Mouse (Mus musculus): ENCODE measurements around the gene Olfr1410. TPM values are rescaled to one million over a fixed set of nuclear protein-coding genes. Genes with fewer than 3 reads are reported as not detected.

Olfr1410 gene
- polyA plus RNA-seq (2014; fragmentation: Nextera tagmentation; extraction: Ambion mirVana) = not detected in 2 replicates

DNA sequence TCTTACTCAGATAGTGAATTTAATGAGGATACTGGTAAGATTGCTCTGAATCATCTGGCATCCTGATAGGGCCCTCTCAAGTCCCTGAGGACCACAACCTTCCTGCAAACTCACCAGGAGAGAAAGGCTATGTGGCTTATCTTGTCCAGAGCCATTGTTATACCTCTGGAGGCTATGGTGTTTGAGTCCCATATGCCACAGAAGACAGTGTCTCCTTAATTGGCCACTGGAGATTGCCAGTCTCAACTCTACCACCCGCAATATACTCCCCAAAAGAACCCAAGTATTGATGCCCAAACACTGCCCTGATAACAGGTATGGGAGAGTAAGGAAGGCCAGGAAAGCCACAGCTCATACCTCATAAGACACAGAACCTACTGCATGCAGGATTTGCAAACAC lies at the start of gene Olfr1410:
TSS of gene Olfr1410 (plus strand) at position 301 of the 400 bp plus-strand sequence.
- 82% methylated on average over 1 of the region's 1 CpGs for WGBS
- Histone ChIP-seq H3K4me3 (ENCODE audit: low read depth, low read length) (no peak within 1 kb of the TSS), H3K36me3 (ENCODE audit: control insufficient read depth, insufficient read depth, low read length) (no peaks in the 10 kb centered on the region), H3K27ac (ENCODE audit: low read depth, low read length) (no peak within 1 kb of the TSS), H3K9ac (ENCODE audit: low read length) (no peak within 1 kb of the TSS), H3K27me3 (ENCODE audit: control insufficient read depth, insufficient read depth, low read length) (no peaks in the 10 kb centered on the region), H3K4me2 (ENCODE audit: low read depth) (no peak within 1 kb of the TSS), H3K4me1 (ENCODE audit: control insufficient read depth, insufficient read depth, low read length) (no peaks in the 10 kb centered on the region), H3K9me3 (ENCODE audit: control insufficient read depth, low read length) (no peaks in the 10 kb centered on the region)
- ATAC-seq (ENCODE audit: insufficient read depth, low FRiP score, low TSS enrichment) (no peak), DNase-seq (ENCODE audit: low spot score) (no peak)

DNA sequence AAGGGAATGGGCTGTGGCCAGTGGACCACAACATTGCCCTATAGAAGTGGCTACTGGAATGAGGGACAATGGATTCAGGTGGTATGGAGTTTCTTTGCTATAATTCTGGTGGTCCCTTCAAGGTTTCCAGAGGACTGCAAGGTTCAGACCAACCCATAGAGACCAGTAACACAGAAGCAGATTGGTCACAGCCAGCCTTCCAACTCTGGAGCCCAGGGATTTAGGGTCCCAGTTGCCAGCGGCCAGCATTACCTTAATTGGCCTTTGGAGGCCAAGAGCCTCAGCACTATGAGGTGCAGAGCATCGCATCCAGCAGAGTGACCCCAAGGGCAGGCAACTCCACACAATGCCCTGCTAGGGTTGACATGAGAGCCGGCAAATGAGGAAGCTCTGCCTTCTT lies 34.6 kb upstream of the Olfr1410 start, which contains the start of gene Olfr1413:
TSS of gene Olfr1413 (plus strand) at position 301 of the 400 bp plus-strand sequence.
- Histone ChIP-seq H3K4me1 (ENCODE audit: control insufficient read depth, insufficient read depth, low read length) (no peaks in the 10 kb centered on the region), H3K4me2 (ENCODE audit: low read depth) (no peak within 1 kb of the TSS), H3K27ac (ENCODE audit: low read depth, low read length) (no peak within 1 kb of the TSS), H3K9ac (ENCODE audit: low read length) (no peak within 1 kb of the TSS), H3K9me3 (ENCODE audit: control insufficient read depth, low read length) (no peaks in the 10 kb centered on the region), H3K27me3 (ENCODE audit: control insufficient read depth, insufficient read depth, low read length) (no peaks in the 10 kb centered on the region), H3K36me3 (ENCODE audit: control insufficient read depth, insufficient read depth, low read length) (no peaks in the 10 kb centered on the region), H3K4me3 (ENCODE audit: low read depth, low read length) (no peak within 1 kb of the TSS)
- WGBS = 77% methylated on average over 3 of the region's 3 CpGs
- no peak for DNase-seq (ENCODE audit: low spot score)
- ATAC-seq (ENCODE audit: insufficient read depth, low FRiP score, low TSS enrichment) = no peak

DNA sequence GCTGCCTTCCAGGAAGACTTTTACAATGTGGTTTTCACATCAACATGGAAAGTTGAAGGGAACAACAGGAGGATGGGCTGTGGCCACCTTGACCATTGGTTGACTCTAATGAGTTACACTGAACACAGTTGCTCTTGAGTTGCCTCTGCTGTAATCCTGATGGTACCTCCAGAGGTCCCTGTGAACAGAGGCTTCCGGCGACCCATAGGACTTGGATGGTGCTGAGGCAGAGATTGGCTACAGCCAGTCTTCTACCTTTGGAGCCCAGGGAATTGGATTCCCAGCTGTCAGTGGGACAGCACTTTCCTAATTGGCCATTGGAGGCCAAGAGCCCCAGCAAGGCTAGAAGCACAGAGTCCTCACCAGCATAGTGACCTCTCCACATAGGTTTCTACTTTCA lies 20.1 kb upstream of the Olfr1410 start, which contains the start of gene Olfr1412:
TSS of gene Olfr1412 (plus strand) at position 301 of the 400 bp plus-strand sequence.
- Histone ChIP-seq H3K27ac (ENCODE audit: low read depth, low read length) (no peak within 1 kb of the TSS), H3K9ac (ENCODE audit: low read length) (no peak within 1 kb of the TSS), H3K4me3 (ENCODE audit: low read depth, low read length) (no peak within 1 kb of the TSS), H3K9me3 (ENCODE audit: control insufficient read depth, low read length) (no peaks in the 10 kb centered on the region), H3K4me1 (ENCODE audit: control insufficient read depth, insufficient read depth, low read length) (no peaks in the 10 kb centered on the region), H3K36me3 (ENCODE audit: control insufficient read depth, insufficient read depth, low read length) (no peaks in the 10 kb centered on the region), H3K4me2 (ENCODE audit: low read depth) (no peak within 1 kb of the TSS), H3K27me3 (ENCODE audit: control insufficient read depth, insufficient read depth, low read length) (no peaks in the 10 kb centered on the region)
- ATAC-seq (ENCODE audit: insufficient read depth, low FRiP score, low TSS enrichment) (no peak), DNase-seq (ENCODE audit: low spot score) (no peak)
- WGBS = 88% methylated on average over 2 of the region's 2 CpGs

DNA sequence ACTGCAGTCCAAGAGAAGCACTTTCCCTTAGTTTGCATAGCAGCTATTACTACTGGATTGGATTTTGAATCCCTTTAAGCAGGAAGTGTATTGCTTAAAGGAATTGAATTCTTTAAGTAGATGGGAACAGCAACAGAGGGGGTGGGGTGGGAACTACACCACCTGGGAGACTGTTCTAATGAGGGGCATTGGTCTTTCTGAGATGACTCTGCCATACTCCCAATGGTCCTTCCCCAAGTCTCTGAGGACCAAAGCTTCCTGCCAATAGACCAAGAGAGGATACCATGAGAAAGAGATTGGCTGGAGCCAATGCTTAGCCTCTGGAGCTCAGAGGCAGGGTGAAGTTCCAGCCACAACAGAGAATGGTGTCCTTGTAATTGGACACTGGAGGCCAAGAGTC lies 11.5 kb upstream of the Olfr1410 start, which contains the start of gene Olfr1411:
TSS of gene Olfr1411 (plus strand) at position 301 of the 400 bp plus-strand sequence.
- Histone ChIP-seq H3K4me3 (ENCODE audit: low read depth, low read length) (no peak within 1 kb of the TSS), H3K27me3 (ENCODE audit: control insufficient read depth, insufficient read depth, low read length) (no peaks in the 10 kb centered on the region), H3K36me3 (ENCODE audit: control insufficient read depth, insufficient read depth, low read length) (no peaks in the 10 kb centered on the region), H3K4me2 (ENCODE audit: low read depth) (no peak within 1 kb of the TSS), H3K9ac (ENCODE audit: low read length) (no peak within 1 kb of the TSS), H3K27ac (ENCODE audit: low read depth, low read length) (no peak within 1 kb of the TSS), H3K4me1 (ENCODE audit: control insufficient read depth, insufficient read depth, low read length) (no peaks in the 10 kb centered on the region), H3K9me3 (ENCODE audit: control insufficient read depth, low read length) (no peaks in the 10 kb centered on the region)
- DNase-seq (ENCODE audit: low spot score) = no peak
- no peak for ATAC-seq (ENCODE audit: insufficient read depth, low FRiP score, low TSS enrichment)

DNA sequence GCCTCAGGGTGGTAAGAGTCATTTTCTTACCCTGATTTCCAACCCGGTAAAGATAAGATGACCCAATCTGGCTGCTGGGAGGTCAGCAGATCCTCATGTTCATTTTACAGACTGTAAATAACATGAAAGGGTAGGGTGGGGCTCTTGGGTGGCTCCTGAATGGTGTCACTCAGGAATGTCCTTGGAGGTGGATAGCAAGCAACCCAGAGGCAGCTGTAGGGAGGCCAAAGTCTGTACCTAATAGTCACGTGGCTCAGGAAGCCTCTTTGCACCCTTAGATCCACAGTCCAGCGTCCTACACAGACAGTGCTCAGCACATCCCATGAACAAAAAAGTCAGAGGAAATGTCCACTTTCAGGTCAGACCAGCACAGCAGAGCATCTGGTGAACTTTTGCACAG lies 9.6 kb upstream of the Olfr1410 start:
- DNase-seq (ENCODE audit: low spot score) = no peak
- Histone ChIP-seq H3K9me3 (ENCODE audit: control insufficient read depth, low read length) (no peaks in the 10 kb centered on the region), H3K36me3 (ENCODE audit: control insufficient read depth, insufficient read depth, low read length) (no peaks in the 10 kb centered on the region), H3K4me3 (ENCODE audit: low read depth, low read length) (no peak overlapping the region), H3K4me1 (ENCODE audit: control insufficient read depth, insufficient read depth, low read length) (no peaks in the 10 kb centered on the region), H3K27ac (ENCODE audit: low read depth, low read length) (no peak overlapping the region), H3K4me2 (ENCODE audit: low read depth) (no peak overlapping the region), H3K27me3 (ENCODE audit: control insufficient read depth, insufficient read depth, low read length) (no peaks in the 10 kb centered on the region), H3K9ac (ENCODE audit: low read length) (no peak overlapping the region)
- ATAC-seq (ENCODE audit: insufficient read depth, low FRiP score, low TSS enrichment) = no peak
- WGBS = 84% methylated on average over 3 of the region's 3 CpGs

DNA sequence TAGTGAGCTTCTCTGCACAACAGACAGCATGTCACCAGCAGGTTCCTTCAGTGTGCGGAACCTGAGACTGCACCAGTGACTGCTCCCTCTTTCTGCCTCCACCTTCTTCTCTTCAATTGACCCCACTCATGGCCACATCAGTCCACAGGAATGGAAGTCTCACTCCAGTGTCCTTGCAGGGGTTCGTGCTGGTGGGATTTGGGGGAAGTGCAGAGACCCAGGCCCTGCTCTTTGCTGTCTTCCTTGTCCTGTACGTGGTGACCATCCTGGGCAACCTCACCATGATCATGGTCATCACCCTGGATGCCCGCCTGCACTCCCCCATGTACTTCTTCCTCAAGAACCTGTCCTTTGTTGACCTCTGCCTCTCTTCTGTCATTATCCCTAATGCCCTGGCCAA lies 2.1 kb downstream of the Olfr1410 start:
- Histone ChIP-seq H3K9ac (ENCODE audit: low read length) (no peak overlapping the region), H3K4me3 (ENCODE audit: low read depth, low read length) (no peak overlapping the region), H3K27me3 (ENCODE audit: control insufficient read depth, insufficient read depth, low read length) (no peaks in the 10 kb centered on the region), H3K36me3 (ENCODE audit: control insufficient read depth, insufficient read depth, low read length) (no peaks in the 10 kb centered on the region), H3K9me3 (ENCODE audit: control insufficient read depth, low read length) (no peaks in the 10 kb centered on the region), H3K4me2 (ENCODE audit: low read depth) (no peak overlapping the region), H3K4me1 (ENCODE audit: control insufficient read depth, insufficient read depth, low read length) (no peaks in the 10 kb centered on the region), H3K27ac (ENCODE audit: low read depth, low read length) (no peak overlapping the region)
- 85% methylated on average over 4 of the region's 4 CpGs for WGBS
- ATAC-seq (ENCODE audit: insufficient read depth, low FRiP score, low TSS enrichment) (no peak), DNase-seq (ENCODE audit: low spot score) (no peak)

DNA sequence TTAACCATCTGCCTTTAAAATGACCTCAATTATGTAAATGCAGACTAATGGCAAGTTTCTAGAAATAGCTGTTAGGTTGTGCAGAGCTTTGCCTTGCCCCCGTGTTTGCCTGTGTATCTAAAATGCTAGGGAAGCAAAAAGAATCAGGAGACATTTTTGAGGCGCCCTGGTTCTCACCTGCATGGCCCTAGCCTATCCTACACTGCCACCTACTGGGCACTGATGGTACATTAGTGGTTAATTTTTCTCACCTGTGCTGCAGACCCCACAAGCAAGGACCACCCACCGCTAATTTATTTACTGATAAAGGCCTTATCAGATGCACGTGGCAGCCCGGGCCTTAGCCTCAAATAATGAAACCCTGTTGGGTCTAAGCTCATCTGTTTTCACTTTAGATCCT lies 5.4 kb downstream of the Olfr1410 start:
- ATAC-seq (ENCODE audit: insufficient read depth, low FRiP score, low TSS enrichment) = no peak
- WGBS = 9% methylated on average over 5 of the region's 5 CpGs
- H3K4me2 ChIP-seq (ENCODE audit: low read depth) = no peak overlapping the region
- no peak overlapping the region for H3K27ac ChIP-seq (ENCODE audit: low read depth, low read length)
- no peaks in the 10 kb centered on the region for H3K27me3 ChIP-seq (ENCODE audit: control insufficient read depth, insufficient read depth, low read length)
- H3K4me1 ChIP-seq (ENCODE audit: control insufficient read depth, insufficient read depth, low read length) = no peaks in the 10 kb centered on the region
- no peak overlapping the region for H3K9ac ChIP-seq (ENCODE audit: low read length)
- peak; percentile 40 for DNase-seq (ENCODE audit: low spot score)
- no peaks in the 10 kb centered on the region for H3K36me3 ChIP-seq (ENCODE audit: control insufficient read depth, insufficient read depth, low read length)
- no peak overlapping the region for H3K4me3 ChIP-seq (ENCODE audit: low read depth, low read length)
- no peaks in the 10 kb centered on the region for H3K9me3 ChIP-seq (ENCODE audit: control insufficient read depth, low read length)

DNA sequence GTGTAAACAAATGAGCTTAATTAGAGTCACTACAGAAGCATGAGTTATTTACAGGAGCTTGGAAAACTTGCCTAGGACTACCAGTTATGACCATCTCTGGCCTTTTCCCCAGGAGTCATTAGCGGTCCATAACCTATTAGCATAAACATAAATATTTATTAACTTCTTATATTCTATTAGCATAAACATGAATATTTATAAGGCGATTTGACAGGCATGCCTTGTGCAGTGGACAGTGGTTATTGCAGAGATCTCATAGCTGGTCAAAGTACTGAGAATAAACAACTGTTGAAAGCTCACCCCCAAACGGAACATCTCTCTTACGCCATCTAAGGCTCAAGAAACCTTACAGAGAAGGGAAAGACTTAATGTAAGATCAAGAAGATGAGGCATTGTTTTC lies 7.6 kb downstream of the Olfr1410 start:
- Histone ChIP-seq H3K4me1 (ENCODE audit: control insufficient read depth, insufficient read depth, low read length) (no peaks in the 10 kb centered on the region), H3K27ac (ENCODE audit: low read depth, low read length) (no peak overlapping the region), H3K4me3 (ENCODE audit: low read depth, low read length) (no peak overlapping the region), H3K36me3 (ENCODE audit: control insufficient read depth, insufficient read depth, low read length) (no peaks in the 10 kb centered on the region), H3K9me3 (ENCODE audit: control insufficient read depth, low read length) (no peaks in the 10 kb centered on the region), H3K9ac (ENCODE audit: low read length) (no peak overlapping the region), H3K4me2 (ENCODE audit: low read depth) (no peak overlapping the region), H3K27me3 (ENCODE audit: control insufficient read depth, insufficient read depth, low read length) (no peaks in the 10 kb centered on the region)
- no peak for DNase-seq (ENCODE audit: low spot score)
- no peak for ATAC-seq (ENCODE audit: insufficient read depth, low FRiP score, low TSS enrichment)
- 49% methylated on average over 4 of the region's 4 CpGs for WGBS

DNA sequence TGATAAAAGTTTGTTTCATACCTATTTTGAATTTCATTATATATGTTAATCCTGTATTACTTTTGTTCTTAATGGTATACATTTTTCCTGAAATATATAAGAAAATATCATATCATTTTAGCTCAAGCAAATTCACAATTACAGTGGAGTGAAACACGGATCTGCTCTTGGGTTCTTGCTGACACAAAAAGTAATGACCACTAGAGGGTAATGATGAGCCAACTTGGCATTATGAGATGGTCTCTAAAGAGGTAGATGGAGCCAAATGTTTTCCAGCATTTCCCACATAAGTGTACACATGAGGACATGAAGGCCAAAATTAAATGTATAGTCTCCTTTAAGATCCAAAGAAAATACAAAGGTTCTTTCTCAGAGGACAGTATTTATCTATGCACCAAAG lies 8.9 kb downstream of the Olfr1410 start:
- Histone ChIP-seq H3K27me3 (ENCODE audit: control insufficient read depth, insufficient read depth, low read length) (no peaks in the 10 kb centered on the region), H3K27ac (ENCODE audit: low read depth, low read length) (no peak overlapping the region), H3K4me3 (ENCODE audit: low read depth, low read length) (no peak overlapping the region), H3K9ac (ENCODE audit: low read length) (no peak overlapping the region), H3K36me3 (ENCODE audit: control insufficient read depth, insufficient read depth, low read length) (no peaks in the 10 kb centered on the region), H3K4me1 (ENCODE audit: control insufficient read depth, insufficient read depth, low read length) (no peaks in the 10 kb centered on the region), H3K9me3 (ENCODE audit: control insufficient read depth, low read length) (no peaks in the 10 kb centered on the region), H3K4me2 (ENCODE audit: low read depth) (no peak overlapping the region)
- 12% methylated on average over 1 of the region's 1 CpGs for WGBS
- ATAC-seq (ENCODE audit: insufficient read depth, low FRiP score, low TSS enrichment) = no peak
- no peak for DNase-seq (ENCODE audit: low spot score)
